Mouse (Mus musculus) monocyte, adult 5-6 weeks (primary cell): ENCODE measurements around the gene Fetub. TPM values are rescaled to one million over a fixed set of nuclear protein-coding genes. Genes with fewer than 3 reads are reported as not detected.
"Not testable (repeated sequence)": the region's sequence is repeated elsewhere in the genome, so short reads cannot be mapped to it uniquely, and the experiment has no call there.

Experiments used
- ATAC-seq: fragments of 153-309, 156-312 bp; replicated peaks from 2 replicates; pipeline ENCODE4 v1.8.0; 2017; ENCODE audit warnings: mild to moderate bottlenecking; ENCODE audit not compliant: low TSS enrichment, insufficient number of reproducible peaks, severe bottlenecking, poor library complexity, low FRiP score
- total RNA-seq: library from RNA; stranded (forward); fragments of 200-1000, 200-491, 200-594 nt; gene quantifications from 3 replicates; pipeline ENCODE4 v1.2.3, GENCODE M21; 2017

Fetub gene
- total RNA-seq, 1 experiment from 2014 or later: not detected

DNA sequence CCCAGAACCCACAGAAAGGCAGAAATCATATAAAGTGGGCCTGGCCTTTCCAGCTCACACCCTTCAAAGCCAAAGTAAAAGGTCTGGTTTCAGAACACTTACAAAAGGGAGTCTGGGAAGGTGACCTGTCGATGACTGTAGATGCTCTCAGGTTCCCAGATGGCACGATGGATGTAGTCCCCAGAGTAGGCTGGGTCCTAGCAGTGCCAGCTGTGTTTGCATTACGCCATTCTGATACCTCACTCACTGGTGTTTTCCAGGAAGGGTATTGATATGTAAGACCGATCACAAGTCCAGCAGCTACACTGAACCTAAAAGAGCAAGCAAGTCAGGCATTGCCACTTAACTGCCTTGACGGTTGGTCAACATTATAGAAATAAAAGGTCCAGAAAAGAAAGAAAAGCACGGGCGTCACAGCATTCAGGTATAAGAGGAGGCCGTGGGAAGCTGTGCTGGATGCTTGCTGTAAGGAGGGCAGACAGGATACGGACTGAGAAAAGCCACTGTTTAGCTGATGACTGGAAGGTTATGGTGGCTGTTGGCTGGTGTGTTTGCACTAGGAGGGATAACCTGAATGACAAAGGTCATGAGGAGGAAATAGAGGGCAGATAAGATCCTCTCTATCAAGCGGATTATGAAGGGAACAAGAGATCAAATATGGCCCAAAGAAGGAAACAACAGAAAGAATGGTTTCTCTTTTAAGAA is 18.1 kb upstream of the Fetub start:
- no peak for ATAC-seq

DNA sequence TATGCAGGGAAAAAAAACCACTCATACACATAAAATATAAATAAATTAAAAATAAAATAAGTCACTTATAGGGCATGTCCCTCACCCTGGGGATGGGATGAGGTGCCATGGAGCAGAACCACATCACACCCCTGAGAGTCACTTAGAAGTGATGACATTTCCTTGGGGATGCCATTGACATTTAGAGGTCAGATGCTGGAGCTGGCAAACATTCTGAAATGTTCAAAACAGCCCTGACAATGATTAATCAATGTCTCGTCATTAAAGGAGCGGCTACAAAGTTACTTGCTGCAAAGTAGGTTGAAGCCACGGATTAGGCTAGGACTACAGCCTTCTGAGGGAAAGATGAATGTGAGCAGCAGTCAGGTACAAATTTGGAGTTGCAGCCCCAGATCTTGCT is 16.8 kb upstream of the Fetub start:
- no peak for ATAC-seq

DNA sequence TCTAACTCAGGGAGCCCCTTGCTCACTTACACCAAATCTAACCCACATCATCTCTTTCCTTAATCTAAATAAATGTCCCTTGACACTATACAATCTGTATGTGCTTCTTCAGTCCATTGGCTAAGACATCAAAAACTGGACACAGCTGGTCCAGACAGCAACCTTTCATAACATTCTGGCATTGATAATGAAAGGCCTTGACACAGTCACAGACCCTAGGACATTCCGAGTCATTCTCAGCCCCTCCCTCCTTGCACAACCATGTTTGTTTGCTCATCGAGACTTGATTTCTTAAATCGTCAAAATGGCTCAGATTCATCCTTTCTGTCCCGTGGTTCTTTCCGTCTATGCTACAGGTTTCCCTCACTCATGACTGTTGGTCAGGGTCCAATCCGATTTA is 8.8 kb upstream of the Fetub start:
- no peak for ATAC-seq

DNA sequence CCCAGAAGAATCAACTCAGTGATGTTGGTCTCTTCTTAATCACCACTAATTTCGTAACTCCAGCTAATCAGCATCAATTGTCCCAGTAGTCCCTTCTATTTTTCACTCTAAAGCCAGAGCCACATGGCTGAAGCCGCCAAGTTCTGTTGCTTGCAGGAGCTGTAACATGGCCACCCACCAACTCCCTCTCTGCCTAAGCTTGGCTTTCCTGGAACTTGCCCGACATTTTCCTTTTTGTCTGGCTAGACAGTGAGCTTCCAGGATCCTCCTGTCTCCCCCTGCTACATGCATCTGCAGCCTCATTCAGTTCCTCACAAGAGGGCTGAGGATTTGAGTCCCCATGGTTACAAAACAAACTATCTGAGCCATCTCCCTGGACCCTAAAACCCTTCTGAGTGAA is 6.1 kb upstream of the Fetub start:
- ATAC-seq: no peak

DNA sequence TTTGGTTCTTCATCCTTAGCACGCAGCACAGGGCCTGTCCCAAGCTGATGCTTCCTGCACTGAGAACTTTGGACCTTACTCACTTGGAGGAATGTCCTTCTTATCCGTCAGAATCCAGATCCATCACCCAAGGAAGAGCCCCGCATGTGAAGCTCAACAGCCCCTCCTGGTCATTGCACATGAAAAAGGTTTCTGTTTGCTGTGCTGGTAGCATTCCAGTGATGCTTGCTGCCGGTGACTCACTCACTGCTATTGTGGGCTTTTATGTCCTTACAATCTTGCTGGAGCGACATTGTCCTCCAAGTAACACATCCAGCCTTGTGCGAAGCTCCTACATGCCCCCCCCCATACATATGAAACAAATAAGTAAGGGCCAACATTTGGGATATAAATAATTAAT is 5.2 kb upstream of the Fetub start:
- no peak for ATAC-seq

DNA sequence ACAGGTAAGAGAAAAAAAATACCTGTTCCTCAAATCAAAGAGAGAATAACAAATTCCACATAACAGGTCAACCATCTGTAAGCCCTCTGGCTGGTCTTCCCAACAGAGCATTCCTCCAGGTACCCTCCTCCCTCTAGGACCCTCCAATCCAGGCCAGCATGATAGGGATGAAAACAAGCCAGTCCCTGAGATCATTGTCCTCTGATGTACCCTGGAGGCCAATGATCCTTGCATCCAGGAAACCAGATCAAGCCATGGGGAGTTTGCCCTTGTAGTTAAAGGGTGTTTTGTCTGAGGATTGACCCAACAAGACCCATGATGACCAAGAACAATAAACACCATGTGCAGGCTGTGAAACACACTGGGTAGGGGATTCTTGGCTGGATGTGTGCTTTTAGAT is 3.9 kb upstream of the Fetub start:
- ATAC-seq: no peak

- ATAC-seq: no peak
Observed at GRCm38 (mm10) chr16:22918664-22919312, 654 bp downstream of the Fetub start.

- ATAC-seq: no peak
Observed at GRCm38 (mm10) chr16:22919971-22920854, 2.1 kb downstream of the Fetub start.

- ATAC-seq: no peak
Observed at GRCm38 (mm10) chr16:22921761-22922160, 3.6 kb downstream of the Fetub start.

GRCm38 (mm10) chr16:22922433-22922832 is 4.3 kb downstream of the Fetub start:
- no peak for ATAC-seq

- ATAC-seq: no peak
Observed at GRCm38 (mm10) chr16:22929575-22929974, 11.4 kb downstream of the Fetub start.

GRCm38 (mm10) chr16:22931431-22932200 is 13.5 kb downstream of the Fetub start:
- ATAC-seq: no peak

DNA sequence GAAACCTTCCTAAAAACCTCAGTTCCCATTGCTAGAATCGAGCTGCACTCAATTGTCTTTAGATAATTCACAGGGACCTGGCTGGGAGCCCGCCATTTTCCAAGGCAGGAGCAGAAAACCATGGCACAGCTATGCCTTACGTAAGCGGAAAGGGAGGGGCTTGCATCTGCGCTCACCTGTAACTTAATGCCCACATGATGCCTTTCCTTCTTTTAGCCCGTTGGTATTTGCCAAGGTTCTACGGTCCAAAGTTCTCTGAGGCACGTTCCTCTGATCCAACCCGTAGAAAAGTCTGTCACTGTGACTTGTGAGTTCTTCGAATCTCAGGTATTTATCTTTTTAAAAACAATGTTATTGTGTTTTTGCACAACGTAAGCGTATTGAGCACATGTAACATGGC is 19.5 kb downstream of the Fetub start:
- no peak for ATAC-seq

GRCm38 (mm10) chr16:22938541-22938940 is 20.4 kb downstream of the Fetub start:
- ATAC-seq: no peak

DNA sequence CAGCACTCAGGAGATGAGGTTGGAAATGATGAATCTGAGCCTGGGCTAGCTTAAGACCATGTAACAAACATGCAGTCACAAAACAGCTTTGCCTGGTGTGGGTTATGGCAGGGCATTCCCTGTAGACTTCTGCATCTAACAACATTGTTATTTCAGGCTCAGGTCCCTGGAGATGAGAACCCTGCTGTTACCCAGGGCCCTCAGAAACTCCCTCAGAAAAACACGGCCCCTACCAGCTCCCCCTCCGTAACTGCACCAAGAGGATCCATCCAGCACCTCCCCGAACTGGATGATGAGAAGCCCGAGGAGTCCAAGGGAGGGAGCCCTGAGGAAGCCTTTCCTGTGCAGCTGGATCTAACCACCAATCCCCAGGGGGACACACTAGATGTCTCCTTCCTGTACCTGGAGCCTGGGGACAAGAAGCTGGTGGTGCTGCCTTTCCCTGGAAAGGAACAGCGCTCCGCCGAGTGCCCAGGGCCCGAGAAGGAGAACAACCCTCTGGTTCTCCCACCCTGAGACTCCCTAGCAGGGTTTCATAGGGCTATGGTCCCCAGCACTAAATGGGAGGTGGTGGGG is 21.1 kb downstream of the Fetub start:
- ATAC-seq: no peak

- not testable (repeated sequence) for ATAC-seq
Observed at GRCm38 (mm10) chr16:22941825-22942476, 23.8 kb downstream of the Fetub start.

GRCm38 (mm10) chr16:22947371-22947770 is 29.2 kb downstream of the Fetub start:
- ATAC-seq: no peak

GRCm38 (mm10) chr16:22950840-22951395 is 32.8 kb downstream of the Fetub start, which contains the start of gene Hrg:
Gene Hrg (plus strand): TSS chr16:22951072.
- no peak for ATAC-seq
